Mouse (Mus musculus) kidney, adult 2 months (tissue): ENCODE results near the gene Tnfrsf13c.

Source experiments
- CTCF ChIP-seq: fragments of 200-500 bp; conservative IDR thresholded peaks from 2 replicates; pipeline ENCODE4 v1.5.1; 2011; ENCODE audit warnings: low read depth, mild to moderate bottlenecking, control low read depth, low read length, moderate library complexity, mixed read lengths; ENCODE audit not compliant: insufficient read depth, insufficient read length
- POLR2A ChIP-seq: fragments of 200-500 bp; IDR thresholded peaks from one replicate; pipeline ENCODE4 v1.6.1; 2011; ENCODE audit warnings: low read depth, low read length, control low read depth

GRCm38 (mm10) chr15:82185062-82185783 lies 38.9 kb downstream of the Tnfrsf13c start:
- TF ChIP-seq POLR2A (no peak), CTCF (no peak)
